Mouse (Mus musculus) erythroblast, embryonic 14.5 days (primary cell): ENCODE measurements around the gene Rps27rt.

Experiments
- GATA1 ChIP-seq: IDR thresholded peaks from 2 replicates; pipeline ENCODE4 v1.6.1; 2012; ENCODE audit warnings: low read length, inconsistent platforms, mixed read lengths
- TAL1 ChIP-seq: IDR thresholded peaks from 3 replicates; pipeline ENCODE4 v1.6.1; 2012; ENCODE audit warnings: low read length, inconsistent platforms, mixed read lengths

- TF ChIP-seq GATA1 (no peak), TAL1 (no peak)
Observed at GRCm38 (mm10) chr9:114995250-114995649, 12.7 kb upstream of the Rps27rt start.
